Mouse (Mus musculus): Measurements from ENCODE around the gene Eepd1.

Gene Eepd1

GRCm38 (mm10) chr9:25535487-25535886 lies 54.1 kb downstream of the Eepd1 start:
- DNase-seq (ENCODE audit: low spot score in 2 of 2), result no peak

GRCm38 (mm10) chr9:25539461-25539860 lies 58.1 kb downstream of the Eepd1 start:
- DNase-seq (ENCODE audit: low spot score in 2 of 2), result no peak

GRCm38 (mm10) chr9:25541355-25541754 lies 60.0 kb downstream of the Eepd1 start:
- no peak for DNase-seq (ENCODE audit: low spot score in 2 of 2)

- DNase-seq (ENCODE audit: low spot score in 2 of 2), result no peak
These were observed 63.9 kb downstream of the Eepd1 start for GRCm38 (mm10) chr9:25545212-25545611.

- DNase-seq (ENCODE audit: low spot score in 2 of 2), result no peak
These were observed 68.0 kb downstream of the Eepd1 start for GRCm38 (mm10) chr9:25549130-25550060.

- no peak for DNase-seq (ENCODE audit: low spot score in 2 of 2)
These were observed 68.8 kb downstream of the Eepd1 start for GRCm38 (mm10) chr9:25550196-25550595.

GRCm38 (mm10) chr9:25552532-25552931 lies 71.2 kb downstream of the Eepd1 start:
- no peak for DNase-seq (ENCODE audit: low spot score in 2 of 2)

GRCm38 (mm10) chr9:25554246-25554803 lies 73.0 kb downstream of the Eepd1 start:
- no peak for DNase-seq (ENCODE audit: low spot score in 2 of 2)

GRCm38 (mm10) chr9:25555261-25555660 lies 73.9 kb downstream of the Eepd1 start:
- DNase-seq (ENCODE audit: low spot score in 2 of 2), result no peak

GRCm38 (mm10) chr9:25556008-25556407 lies 74.7 kb downstream of the Eepd1 start:
- no peak for DNase-seq (ENCODE audit: low spot score in 2 of 2)

GRCm38 (mm10) chr9:25557378-25557777 lies 76.0 kb downstream of the Eepd1 start:
- DNase-seq (ENCODE audit: low spot score in 2 of 2), result no peak

GRCm38 (mm10) chr9:25558834-25559233 lies 77.5 kb downstream of the Eepd1 start:
- no peak for DNase-seq (ENCODE audit: low spot score in 2 of 2)

GRCm38 (mm10) chr9:25560016-25560758 lies 78.8 kb downstream of the Eepd1 start:
- no peak for DNase-seq (ENCODE audit: low spot score in 2 of 2)

GRCm38 (mm10) chr9:25561143-25561542 lies 79.8 kb downstream of the Eepd1 start:
- no peak for DNase-seq (ENCODE audit: low spot score in 2 of 2)

GRCm38 (mm10) chr9:25563806-25564205 lies 82.5 kb downstream of the Eepd1 start:
- no peak for DNase-seq (ENCODE audit: low spot score in 2 of 2)

GRCm38 (mm10) chr9:25567071-25567470 lies 85.7 kb downstream of the Eepd1 start:
- no peak for DNase-seq (ENCODE audit: low spot score in 2 of 2)

- no peak for DNase-seq (ENCODE audit: low spot score in 2 of 2)
These were observed 87.4 kb downstream of the Eepd1 start for GRCm38 (mm10) chr9:25568783-25569182.

GRCm38 (mm10) chr9:25570011-25570410 lies 88.7 kb downstream of the Eepd1 start:
- DNase-seq (ENCODE audit: low spot score in 2 of 2), result no peak

GRCm38 (mm10) chr9:25570436-25570835 lies 89.1 kb downstream of the Eepd1 start:
- DNase-seq (ENCODE audit: low spot score in 2 of 2), result no peak

GRCm38 (mm10) chr9:25571381-25571780 lies 90.0 kb downstream of the Eepd1 start:
- DNase-seq (ENCODE audit: low spot score in 2 of 2), result no peak

GRCm38 (mm10) chr9:25573753-25574152 lies 92.4 kb downstream of the Eepd1 start:
- no peak for DNase-seq (ENCODE audit: low spot score in 2 of 2)

- DNase-seq (ENCODE audit: low spot score in 2 of 2), result no peak
These were observed 92.8 kb downstream of the Eepd1 start for GRCm38 (mm10) chr9:25574186-25574585.

Measured in urinary bladder, postnatal 4 days (tissue).